Mouse (Mus musculus) midbrain, embryonic 11.5 days (tissue): ENCODE measurements around the gene Hpca. TPM values are rescaled to one million over a fixed set of nuclear protein-coding genes. Genes with fewer than 3 reads are reported as not detected.

Experiments used
- ATAC-seq: fragments of 200-750 bp; cut with Nextera tagmentation; 2 replicates; pipeline ENCODE4 v1.8.0; 2017; ENCODE audit warnings: moderate TSS enrichment, moderate library complexity; ENCODE audit not compliant: low FRiP score
- DNase-seq: peaks from one replicate; pipeline ENCODE4 v3.0.0; 2015; ENCODE audit warnings: low spot score; ENCODE audit errors: missing footprints
- H3K27ac ChIP-seq: fragments of 300-500 bp; sonication (generic); 2 replicates; pipeline ENCODE4 v1.5.1; 2014; ENCODE audit warnings: low read depth, low read length
- H3K27me3 ChIP-seq: fragments of 300-500 bp; sonication (generic); 2 replicates; pipeline ENCODE4 v1.6.1; 2014; ENCODE audit warnings: mild to moderate bottlenecking, low read length, moderate library complexity, mixed read lengths; ENCODE audit not compliant: control insufficient read depth, insufficient read depth
- H3K36me3 ChIP-seq: fragments of 300-500 bp; sonication (generic); 2 replicates; pipeline ENCODE4 v1.6.1; 2014; ENCODE audit warnings: mild to moderate bottlenecking, low read length, moderate library complexity, mixed read lengths; ENCODE audit not compliant: control insufficient read depth, insufficient read depth
- H3K4me1 ChIP-seq: fragments of 300-500 bp; sonication (generic); 2 replicates; pipeline ENCODE4 v1.6.1; 2014; ENCODE audit warnings: low read length; ENCODE audit not compliant: control insufficient read depth, insufficient read depth
- H3K4me2 ChIP-seq: fragments of 300-500 bp; sonication (generic); 2 replicates; pipeline ENCODE4 v1.6.1; 2014; ENCODE audit warnings: mild to moderate bottlenecking, moderate library complexity
- H3K4me3 ChIP-seq: fragments of 300-500 bp; sonication (generic); 2 replicates; pipeline ENCODE4 v1.5.1; 2014; ENCODE audit warnings: low read depth, low read length
- H3K9ac ChIP-seq: fragments of 300-500 bp; sonication (generic); 2 replicates; pipeline ENCODE4 v1.6.1; 2014; ENCODE audit warnings: low read length
- H3K9me3 ChIP-seq: fragments of 300-500 bp; sonication (generic); 2 replicates; pipeline ENCODE4 v1.6.1; 2016; ENCODE audit warnings: low read length; ENCODE audit not compliant: control insufficient read depth
- WGBS: fragments of 180-500 bp; shearing (Covaris S2); extraction: QIAGEN DNeasy Blood & Tissue Kit; methylation state at CpG from one replicate; pipeline ENCODE4 v1.1.7; 2014; 5-methylcytosine and 5-hydroxymethylcytosine counted together
- polyA plus RNA-seq: library from polyadenylated mRNA; unstranded; fragments of >200 nt; fragmentation: Nextera tagmentation; extraction: Ambion mirVana; gene quantifications from 2 replicates; pipeline ENCODE4 v1.2.1, GENCODE M21; 2014

Hpca gene
- polyA plus RNA-seq, 1 experiment from 2014 or later: 2.0 TPM

GRCm38 (mm10) chr4:129102133-129102829, 19.6 kb downstream of the Hpca start:
- peaks cover 15% of the 10 kb centered on the region for H3K27me3 ChIP-seq
- no peaks in the 10 kb centered on the region for H3K9me3 ChIP-seq
- H3K4me2 ChIP-seq: no peak overlapping the region
- no peak overlapping the region for H3K27ac ChIP-seq
- no peak for ATAC-seq
- peaks cover 4% of the 10 kb centered on the region; the same call in 1 of the 2 replicates for H3K4me1 ChIP-seq
- DNase-seq: peak; percentile 41
- H3K36me3 ChIP-seq: no peaks in the 10 kb centered on the region
- H3K4me3 ChIP-seq: no peak overlapping the region
- H3K9ac ChIP-seq: no peak overlapping the region
- WGBS: 80% methylated on average over 14 of the region's 14 CpGs

- no peak overlapping the region for H3K4me3 ChIP-seq
- no peak overlapping the region for H3K4me2 ChIP-seq
- no peak overlapping the region for H3K27ac ChIP-seq
- DNase-seq (no peak), ATAC-seq (no peak)
- no peaks in the 10 kb centered on the region for H3K27me3 ChIP-seq
- H3K9ac ChIP-seq: no peak overlapping the region
- WGBS: 80% methylated on average over 7 of the region's 7 CpGs
- H3K9me3 ChIP-seq: no peaks in the 10 kb centered on the region
- H3K36me3 ChIP-seq: no peaks in the 10 kb centered on the region
- H3K4me1 ChIP-seq: no peaks in the 10 kb centered on the region
Measured at GRCm38 (mm10) chr4:129097006-129097405, 24.8 kb downstream of the Hpca start.

- ATAC-seq: no peak
- no peak for DNase-seq
- no peaks in the 10 kb centered on the region for H3K4me1 ChIP-seq
- no peaks in the 10 kb centered on the region for H3K36me3 ChIP-seq
- no peak overlapping the region for H3K27ac ChIP-seq
- H3K9me3 ChIP-seq: no peaks in the 10 kb centered on the region
- H3K9ac ChIP-seq: no peak overlapping the region
- H3K4me2 ChIP-seq: no peak overlapping the region
- H3K4me3 ChIP-seq: no peak overlapping the region
- WGBS: 38% methylated on average over 15 of the region's 15 CpGs
- H3K27me3 ChIP-seq: no peaks in the 10 kb centered on the region
Measured at GRCm38 (mm10) chr4:129095276-129095675, 26.6 kb downstream of the Hpca start.

DNA sequence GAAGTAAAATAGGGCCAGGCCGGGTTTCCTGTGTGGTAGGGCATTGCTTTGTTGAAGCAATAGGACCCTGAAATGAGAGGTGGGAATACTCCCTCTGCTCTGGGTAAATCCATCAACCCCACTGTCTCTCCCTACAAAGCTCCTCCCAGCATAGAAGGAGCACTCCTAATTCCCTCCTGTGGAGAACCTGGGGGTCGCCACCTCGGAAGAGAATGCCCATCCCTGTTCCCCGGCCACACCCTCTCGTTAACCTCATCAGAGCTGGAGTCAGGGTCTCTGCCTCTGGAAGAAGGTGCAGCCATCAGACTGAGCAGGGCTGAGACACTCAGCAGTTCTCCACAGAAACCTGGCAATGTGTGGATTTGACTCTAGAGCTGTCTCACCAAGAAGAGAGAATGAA, 34.0 kb downstream of the Hpca start:
- Histone ChIP-seq H3K27me3 (no peaks in the 10 kb centered on the region), H3K4me1 (no peaks in the 10 kb centered on the region), H3K4me3 (no peak overlapping the region), H3K27ac (no peak overlapping the region), H3K9ac (no peak overlapping the region), H3K36me3 (no peaks in the 10 kb centered on the region), H3K4me2 (no peak overlapping the region), H3K9me3 (no peaks in the 10 kb centered on the region)
- 75% methylated on average over 5 of the region's 5 CpGs for WGBS
- DNase-seq (no peak), ATAC-seq (no peak)

- Histone ChIP-seq H3K9me3 (no peaks in the 10 kb centered on the region), H3K27ac (no peak overlapping the region), H3K9ac (no peak overlapping the region), H3K4me2 (no peak overlapping the region), H3K36me3 (no peaks in the 10 kb centered on the region), H3K4me3 (no peak overlapping the region), H3K27me3 (no peaks in the 10 kb centered on the region), H3K4me1 (no peaks in the 10 kb centered on the region)
- 30% methylated on average over 8 of the region's 8 CpGs for WGBS
- ATAC-seq: 0 out of 2 replicates have a peak, but pooled peaks have one; percentile 24
- DNase-seq: peak; percentile 99
Measured at GRCm38 (mm10) chr4:129086078-129086477, 35.8 kb downstream of the Hpca start.

- H3K4me3 ChIP-seq: no peak overlapping the region
- no peak overlapping the region for H3K9ac ChIP-seq
- no peaks in the 10 kb centered on the region for H3K9me3 ChIP-seq
- no peak for DNase-seq
- no peaks in the 10 kb centered on the region for H3K4me1 ChIP-seq
- no peak overlapping the region for H3K4me2 ChIP-seq
- 92% methylated on average over 9 of the region's 9 CpGs for WGBS
- H3K27ac ChIP-seq: no peak overlapping the region
- ATAC-seq: no peak
- peaks cover 3% of the 10 kb centered on the region; the same call in 1 of the 2 replicates for H3K36me3 ChIP-seq
- H3K27me3 ChIP-seq: no peaks in the 10 kb centered on the region
Measured at GRCm38 (mm10) chr4:129084896-129085295, 36.9 kb downstream of the Hpca start.

DNA sequence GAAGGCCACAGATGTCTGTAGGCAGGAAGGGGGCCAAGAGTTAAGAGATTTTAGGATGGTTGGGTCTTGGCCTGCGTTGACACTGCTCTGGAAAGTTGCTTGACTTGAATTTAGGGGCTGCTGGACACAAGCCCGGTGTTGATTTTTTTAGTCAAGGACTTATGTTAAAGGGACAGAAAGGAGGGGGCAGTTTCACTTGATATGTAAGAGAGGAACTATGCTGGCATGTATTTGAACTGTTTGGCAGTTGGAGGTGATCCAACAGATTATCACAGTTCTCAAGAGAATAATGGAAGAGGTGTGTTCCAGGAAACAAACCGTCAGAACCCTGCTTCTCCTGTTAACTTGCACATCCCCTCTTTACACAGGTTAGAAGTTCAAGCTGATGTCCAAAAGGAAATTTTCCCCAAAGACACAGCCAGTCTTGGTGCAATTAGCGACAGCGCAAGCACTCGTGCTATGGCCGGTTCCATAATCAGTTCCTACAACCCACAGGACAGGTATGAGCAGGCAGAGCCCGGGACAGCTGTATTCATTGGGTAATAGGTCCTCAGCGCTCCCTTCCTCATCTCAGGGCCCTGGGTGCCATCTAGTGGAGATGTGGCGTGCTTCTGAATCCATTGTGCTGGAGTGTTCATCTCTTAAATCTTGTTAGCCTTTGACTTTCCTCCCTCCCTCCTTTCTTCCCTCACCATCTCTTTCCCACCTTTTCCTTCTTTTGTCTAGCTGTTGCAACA, 39.3 kb downstream of the Hpca start:
- 44% methylated on average over 10 of the region's 10 CpGs for WGBS
- Histone ChIP-seq H3K9ac (no peak overlapping the region), H3K4me2 (no peak overlapping the region), H3K9me3 (no peaks in the 10 kb centered on the region), H3K4me1 (no peaks in the 10 kb centered on the region), H3K27me3 (no peaks in the 10 kb centered on the region), H3K4me3 (no peak overlapping the region), H3K36me3 (peaks cover 5% of the 10 kb centered on the region; the same call in 1 of the 2 replicates), H3K27ac (no peak overlapping the region)
- peak; percentile 91 for DNase-seq
- 0 out of 2 replicates have a peak, but pooled peaks have one; percentile 59 for ATAC-seq

DNA sequence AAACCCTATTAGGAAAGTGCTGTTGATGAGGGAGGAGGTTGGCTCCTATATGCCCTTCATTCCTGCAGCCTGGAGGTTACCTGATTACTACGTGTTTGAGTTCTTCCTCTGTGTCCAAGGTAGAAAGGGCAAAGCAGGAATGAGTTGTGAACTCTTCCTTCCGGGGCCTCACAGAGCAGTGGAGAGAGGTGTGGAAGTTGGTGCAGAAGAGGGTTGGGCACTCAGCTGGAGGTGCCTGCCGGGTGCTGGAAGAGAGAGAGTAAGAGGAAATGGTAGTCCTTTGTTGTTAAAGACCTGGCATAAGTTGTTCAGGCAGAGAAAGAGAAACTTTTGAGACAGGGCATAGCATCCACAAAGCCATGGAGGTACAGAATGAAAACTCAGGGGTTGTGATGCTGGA, 39.9 kb downstream of the Hpca start:
- Histone ChIP-seq H3K36me3 (peaks cover 5% of the 10 kb centered on the region; the same call in 1 of the 2 replicates), H3K27ac (no peak overlapping the region), H3K9ac (no peak overlapping the region), H3K4me2 (no peak overlapping the region), H3K4me3 (no peak overlapping the region), H3K4me1 (no peaks in the 10 kb centered on the region), H3K27me3 (no peaks in the 10 kb centered on the region), H3K9me3 (no peaks in the 10 kb centered on the region)
- DNase-seq: no peak
- 88% methylated on average over 3 of the region's 3 CpGs for WGBS
- ATAC-seq: no peak

DNA sequence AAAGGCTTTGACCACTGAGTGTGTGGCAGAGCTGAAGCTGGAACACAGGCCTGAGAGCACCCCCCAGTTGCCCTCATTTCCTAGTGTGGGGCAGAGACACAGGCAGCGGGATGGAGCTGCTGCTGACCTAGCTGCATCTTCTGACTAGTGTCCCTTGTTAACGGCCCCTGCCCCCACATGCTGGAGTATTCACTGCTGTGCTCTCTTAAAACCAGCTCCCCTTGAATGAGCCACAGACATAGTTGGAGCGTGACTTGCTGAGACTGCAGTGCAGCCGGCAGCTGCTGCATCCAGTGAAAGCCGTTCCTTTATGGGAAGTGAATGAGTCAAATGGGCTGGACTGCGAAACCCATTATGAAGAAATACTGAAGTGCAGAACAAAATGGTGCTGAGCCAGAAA, 40.3 kb downstream of the Hpca start:
- Histone ChIP-seq H3K4me2 (no peak overlapping the region), H3K4me1 (no peaks in the 10 kb centered on the region), H3K27ac (no peak overlapping the region), H3K36me3 (peaks cover 5% of the 10 kb centered on the region; the same call in 1 of the 2 replicates), H3K4me3 (no peak overlapping the region), H3K9me3 (no peaks in the 10 kb centered on the region), H3K27me3 (no peaks in the 10 kb centered on the region), H3K9ac (no peak overlapping the region)
- 93% methylated on average over 6 of the region's 6 CpGs for WGBS
- ATAC-seq (no peak), DNase-seq (no peak)
